Mouse (Mus musculus) right cerebral cortex, postnatal 4 days (tissue): ENCODE measurements around the gene Zkscan3.

Experiments used
- DNase-seq: peaks from one replicate; pipeline ENCODE4 v3.0.0-alpha.2; 2022

Zkscan3 gene

DNA sequence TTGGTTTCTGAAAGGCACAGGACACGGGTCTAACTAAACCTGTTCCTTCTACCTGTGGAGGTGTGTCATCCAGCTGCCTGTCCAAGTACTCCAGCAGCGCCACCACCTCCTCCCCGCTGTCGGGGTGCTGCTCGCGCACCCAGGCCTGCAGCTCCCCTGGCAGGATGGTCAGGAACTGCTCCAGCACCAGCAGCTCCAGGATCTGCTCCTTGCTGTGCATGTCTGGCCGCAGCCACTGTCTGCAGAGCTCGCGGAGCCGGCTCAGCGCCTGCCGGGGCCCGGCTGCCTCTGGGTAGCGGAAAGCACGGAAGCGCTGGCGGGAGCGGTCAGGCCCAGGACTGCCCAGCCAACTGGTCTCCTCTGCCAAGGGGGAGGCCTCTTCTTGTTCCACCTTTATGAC lies 6.5 kb downstream of the Zkscan3 start:
- DNase-seq = peak; percentile 13

DNA sequence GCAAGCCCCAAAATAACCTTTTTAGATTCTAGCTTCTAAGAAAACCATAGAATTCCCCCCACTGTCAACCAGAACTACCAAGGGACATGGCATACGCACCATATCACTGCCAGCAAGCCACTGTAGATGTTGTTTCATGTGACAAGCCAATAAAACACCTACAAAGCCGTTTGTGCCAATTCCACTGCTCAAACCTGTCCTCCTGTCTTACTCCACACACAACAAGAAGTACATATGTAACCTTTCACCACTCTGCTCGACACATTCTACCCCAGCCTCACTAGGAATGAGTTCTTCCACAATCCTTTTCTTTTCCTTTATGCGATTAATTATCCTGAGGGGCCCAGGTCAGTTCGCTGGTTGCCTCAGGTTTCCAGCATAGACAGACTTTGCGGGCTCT lies 6.9 kb downstream of the Zkscan3 start:
- DNase-seq = no peak

DNA sequence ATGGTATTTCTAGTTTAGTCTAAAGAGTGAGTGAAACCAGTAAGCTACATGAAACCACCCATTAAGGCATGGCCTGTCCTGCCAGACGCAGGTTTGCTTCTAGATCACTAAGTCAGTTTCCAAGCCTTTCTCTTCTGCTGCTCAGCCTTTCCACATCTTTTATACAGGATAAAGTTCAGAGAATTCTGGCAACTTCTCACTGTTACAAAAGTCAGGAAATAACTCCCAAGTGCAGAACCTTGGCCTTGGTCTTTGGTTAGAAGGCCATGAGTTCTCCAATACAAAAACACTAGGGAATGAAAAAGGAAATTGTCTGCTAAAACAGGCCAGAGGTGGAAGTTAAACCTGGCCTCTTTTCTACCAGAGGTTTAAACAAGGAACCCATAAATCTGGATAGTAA lies 7.3 kb downstream of the Zkscan3 start:
- no peak for DNase-seq

DNA sequence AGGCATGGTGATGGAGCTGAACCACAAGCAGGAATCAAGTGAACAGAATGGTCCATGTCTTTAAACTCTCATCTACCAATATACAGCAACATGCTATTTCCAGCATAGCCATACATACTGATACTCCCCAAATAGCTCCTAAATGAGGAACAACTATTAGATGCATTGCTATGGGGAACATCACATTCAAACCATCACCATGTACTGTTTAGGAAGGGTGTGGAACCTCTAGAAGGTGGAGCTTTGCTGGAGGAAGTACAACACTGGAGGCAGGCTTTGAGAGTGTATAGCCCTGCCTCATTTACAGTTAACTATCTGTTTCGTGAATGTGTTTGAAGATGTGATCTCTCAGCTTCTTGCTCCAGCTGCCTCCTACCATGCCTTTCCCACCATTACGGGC lies 24.8 kb downstream of the Zkscan3 start:
- DNase-seq = no peak

DNA sequence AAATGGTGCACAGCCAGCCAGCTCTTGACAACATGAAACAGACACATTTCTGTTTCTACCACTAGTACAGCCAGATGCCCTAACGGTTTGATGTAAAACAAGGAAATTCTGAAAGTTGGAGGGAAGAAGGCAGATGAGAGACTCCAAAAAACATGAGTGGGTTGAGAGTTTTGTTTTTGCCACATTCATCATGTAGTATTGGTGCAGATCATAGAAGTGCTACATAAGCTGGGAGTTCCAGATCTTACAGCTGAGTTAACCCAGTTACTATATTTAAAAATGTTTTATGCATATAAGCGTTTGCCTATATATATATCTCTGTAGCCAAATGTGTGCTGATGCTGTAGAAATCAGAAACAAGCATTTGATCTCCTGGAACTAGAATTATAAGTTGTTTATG lies 29.9 kb downstream of the Zkscan3 start:
- DNase-seq = no peak

DNA sequence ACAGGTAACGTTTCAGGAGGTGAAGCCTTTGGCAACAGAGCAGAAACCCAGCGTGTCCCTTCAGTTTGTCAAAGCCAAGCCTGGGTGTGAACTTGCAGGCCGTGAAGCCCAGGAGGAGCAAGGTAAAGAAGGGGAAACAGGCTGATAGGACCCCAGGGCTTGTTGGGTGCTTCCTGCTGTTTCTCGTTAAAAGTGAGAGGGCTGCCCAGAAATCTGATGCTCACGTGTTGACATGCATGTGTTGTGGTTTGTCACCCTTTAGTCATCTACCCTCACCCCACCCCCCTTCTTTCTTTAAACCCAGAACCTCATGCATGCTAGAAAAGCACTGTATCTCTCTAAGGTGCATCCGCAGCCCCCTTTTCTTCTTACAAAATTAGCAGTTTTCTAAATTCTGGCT lies 35.9 kb downstream of the Zkscan3 start:
- no peak for DNase-seq

DNA sequence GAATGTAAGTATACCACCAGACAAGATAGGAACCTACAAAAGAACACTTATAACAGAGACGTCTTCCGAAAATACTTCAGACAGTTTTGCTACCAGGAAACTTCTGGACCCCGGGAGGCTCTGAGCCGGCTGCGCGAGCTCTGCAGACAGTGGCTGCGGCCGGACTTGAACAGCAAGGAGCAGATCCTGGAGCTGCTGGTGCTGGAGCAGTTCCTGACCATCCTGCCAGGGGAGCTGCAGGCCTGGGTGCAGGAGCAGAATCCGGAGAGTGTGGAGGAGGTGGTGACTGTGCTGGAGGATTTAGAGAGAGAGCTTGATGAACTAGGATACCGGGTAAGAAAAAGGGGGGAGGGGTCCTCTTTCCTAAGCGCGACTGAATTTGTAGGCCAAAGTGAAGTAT lies 38.8 kb downstream of the Zkscan3 start:
- DNase-seq = no peak

DNA sequence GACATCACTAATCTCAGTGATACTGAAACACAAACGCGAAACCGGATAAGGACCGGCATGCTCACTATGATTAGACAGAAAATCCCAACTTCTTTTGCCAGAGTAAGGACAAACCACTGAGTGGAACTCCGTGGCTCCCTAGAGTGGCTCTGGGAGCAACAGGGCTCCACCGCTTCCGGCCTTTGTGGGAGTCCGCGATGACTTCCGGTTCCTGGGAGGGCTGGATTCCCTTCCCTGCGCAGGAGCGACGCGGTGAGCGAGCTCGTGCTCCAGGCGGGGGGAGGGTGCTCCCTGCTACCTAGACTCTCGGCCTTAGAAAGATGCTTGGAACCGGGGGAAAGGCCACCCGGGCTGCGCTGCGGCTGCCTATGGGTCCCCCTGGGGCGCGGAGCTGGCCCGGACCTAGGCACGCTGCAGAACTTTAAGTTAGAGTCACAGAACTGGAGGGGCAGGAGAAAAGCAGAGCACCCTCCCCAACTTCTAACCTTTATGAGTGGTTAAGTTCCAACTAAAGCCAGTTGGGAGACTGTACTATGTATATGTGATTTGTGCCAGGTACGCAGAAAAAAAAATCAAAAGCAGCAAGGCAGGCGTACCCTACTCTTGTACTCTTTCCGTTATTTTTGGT lies 39.8 kb downstream of the Zkscan3 start, which contains the start of gene Zscan12:
TSS of gene Zscan12 (plus strand) at position 200 of the 628 bp plus-strand sequence.
- DNase-seq = peak; percentile 83

DNA sequence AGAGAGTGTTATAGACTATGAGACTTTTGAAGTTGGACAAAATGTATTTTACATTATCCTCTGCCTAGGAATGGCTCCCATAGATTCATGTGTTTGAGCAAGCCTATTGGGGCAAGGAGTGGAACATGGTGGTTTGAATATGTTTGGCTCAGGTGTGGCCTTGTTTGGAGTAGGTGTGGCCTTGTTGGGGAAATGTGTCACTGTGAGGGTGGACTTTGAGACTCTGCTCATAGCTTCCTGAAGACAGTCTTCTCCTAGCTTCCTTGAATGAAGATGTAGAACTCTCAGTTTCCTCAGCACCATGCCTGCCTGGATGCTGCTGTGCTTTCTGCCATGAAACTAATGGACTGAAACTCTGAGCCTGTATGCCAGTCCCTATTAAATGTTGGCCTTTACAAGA lies 52.0 kb downstream of the Zkscan3 start:
- DNase-seq = no peak

DNA sequence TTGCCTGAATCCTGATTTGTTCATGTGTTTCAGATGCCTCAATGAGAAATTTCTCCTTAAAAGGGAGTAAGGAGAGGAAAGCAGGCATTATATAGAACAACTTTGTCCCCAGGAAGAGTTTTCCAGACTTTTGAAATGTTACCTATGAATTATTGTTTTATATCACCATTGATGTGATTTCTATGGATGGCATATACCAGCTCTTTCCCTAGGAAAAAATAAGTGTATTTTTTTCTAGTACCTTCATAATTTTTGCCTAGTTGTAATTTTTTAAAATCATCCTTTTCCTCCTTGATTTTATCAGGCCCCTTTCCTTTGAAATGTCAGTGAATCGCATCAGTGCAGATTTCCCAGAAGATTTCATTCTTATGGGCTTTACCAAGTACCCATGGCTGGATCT lies 55.9 kb downstream of the Zkscan3 start, which contains the start of gene Olfr1367:
TSS of gene Olfr1367 (plus strand) at position 301 of the 400 bp plus-strand sequence.
- no peak for DNase-seq
